In genomic region chr5:33723019-33723640, GRCm38 (mm10) we compare ENCODE assay signal across 8 mouse cellular contexts. TPM values are rescaled to one million over a fixed set of nuclear protein-coding genes. Genes with fewer than 3 reads are reported as not detected.
DNase-seq lines count a peak whose midpoint lies in the region; ATAC-seq and TF ChIP-seq lines count a peak whose summit lies in the region.

No protein-coding gene starts in this region.

- peaks cover 96% of the 10 kb centered on the region for H3K27me3 ChIP-seq in embryonic facial prominence, embryonic 10.5 days (replicated peaks; ENCODE audit: low read depth, poor library complexity, severe bottlenecking)
- peaks cover 17% of the 10 kb centered on the region; the same call in 1 of the 2 replicates for H3K27me3 ChIP-seq in lung, embryonic 14.5 days (ENCODE audit: insufficient read depth, low read length)
- peaks cover 5% of the 10 kb centered on the region; the same call in 1 of the 2 replicates for H3K27me3 ChIP-seq in stomach, embryonic 15.5 days (replicated peaks)

- peak overlapping the region; percentile 87 for H3K27ac ChIP-seq in embryonic facial prominence, embryonic 10.5 days (replicated peaks)
- no peak overlapping the region; the same call in 1 of the 2 replicates for H3K27ac ChIP-seq in lung, embryonic 14.5 days (ENCODE audit: low read depth)
- peak overlapping the region; percentile 17; the same call in 1 of the 2 replicates for H3K27ac ChIP-seq in stomach, embryonic 15.5 days

- ATAC-seq in lung, embryonic 14.5 days (ENCODE audit: insufficient read depth): no peak
- no peak for ATAC-seq in stomach, embryonic 15.5 days (ENCODE audit: insufficient read depth, low FRiP score, low read depth)

- peak; percentile 53; the same call in 1 of the 2 replicates for TF ChIP-seq CTCF in lung, embryonic 14.5 days (IDR thresholded peaks at IDR 0.05; ENCODE audit: low read depth)

- peak overlapping the region; percentile 96 for H3K4me2 ChIP-seq in lung, embryonic 14.5 days
- H3K4me2 ChIP-seq in stomach, embryonic 15.5 days: peak overlapping the region; percentile 96

- WGBS in embryonic facial prominence, embryonic 10.5 days: under 1% methylated on average over 61 of the region's 61 CpGs
- WGBS in lung, embryonic 14.5 days: under 1% methylated on average over 58 of the region's 61 CpGs
- WGBS in stomach, embryonic 15.5 days: 2% methylated on average over 61 of the region's 61 CpGs

- peak overlapping the region; percentile 77 for H3K4me3 ChIP-seq in embryonic facial prominence, embryonic 10.5 days
- peak overlapping the region; percentile 90 for H3K4me3 ChIP-seq in lung, embryonic 14.5 days (ENCODE audit: low read depth, low read length)
- H3K4me3 ChIP-seq in stomach, embryonic 15.5 days (replicated peaks): peak overlapping the region; percentile 78

- H3K9ac ChIP-seq in lung, embryonic 14.5 days: peak overlapping the region; percentile 81
- H3K9ac ChIP-seq in stomach, embryonic 15.5 days: peak overlapping the region; percentile 73; the same call in 1 of the 2 replicates

- peaks cover 50% of the 10 kb centered on the region for H3K4me1 ChIP-seq in embryonic facial prominence, embryonic 10.5 days
- H3K4me1 ChIP-seq in lung, embryonic 14.5 days (ENCODE audit: insufficient read depth): peaks cover 31% of the 10 kb centered on the region
- peaks cover 36% of the 10 kb centered on the region for H3K4me1 ChIP-seq in stomach, embryonic 15.5 days

- no peaks in the 10 kb centered on the region for H3K9me3 ChIP-seq in embryonic facial prominence, embryonic 10.5 days
- no peaks in the 10 kb centered on the region for H3K9me3 ChIP-seq in lung, embryonic 14.5 days (ENCODE audit: low read depth, low read length)
- no peaks in the 10 kb centered on the region for H3K9me3 ChIP-seq in stomach, embryonic 15.5 days

- H3K36me3 ChIP-seq in embryonic facial prominence, embryonic 10.5 days (replicated peaks): peaks cover 7% of the 10 kb centered on the region
- peaks cover 18% of the 10 kb centered on the region for H3K36me3 ChIP-seq in lung, embryonic 14.5 days (ENCODE audit: insufficient read depth)
- no peaks in the 10 kb centered on the region for H3K36me3 ChIP-seq in stomach, embryonic 15.5 days

- DNase-seq in kidney, adult 18-20 months: peak; percentile 57
- DNase-seq in kidney, adult 11 months: no peak
- DNase-seq in embryonic facial prominence, embryonic 10.5 days (ENCODE audit: low spot score): peak; percentile 66
- DNase-seq in induced T-regulatory cell, adult 2 months (ENCODE audit: low read depth): peak; percentile 23
- DNase-seq in lung, embryonic 14.5 days: peak; percentile 36
- DNase-seq in urinary bladder, adult 2 months (ENCODE audit: low spot score): no peak
- DNase-seq in frontal cortex, postnatal 36 days (ENCODE audit: low spot score in 2 of 2): no peak

RNA-seq across cellular contexts. Expression of gene Fgfr3, which starts 1.7 kb away (rescaled TPM):
- polyA plus RNA-seq in embryonic facial prominence, embryonic 10.5 days (2016; fragmentation: Nextera tagmentation; extraction: Ambion mirVana): 12.9 and 36.8 TPM in 2 replicates
- polyA plus RNA-seq in lung, embryonic 14.5 days (2014; fragmentation: Nextera tagmentation; extraction: Ambion mirVana): 51.0 and 52.5 TPM in 2 replicates
- 25.3 and 29.2 TPM in 2 replicates for polyA plus RNA-seq in stomach, embryonic 15.5 days (2015; fragmentation: Nextera tagmentation; extraction: Ambion mirVana)
- 62.9 and 69.6 TPM in 2 replicates for polyA plus RNA-seq in urinary bladder, adult 2 months (2012; rRNA removed)

RNA-seq across cellular contexts. Expression of gene Letm1, which starts 59.5 kb away (rescaled TPM):
- polyA plus RNA-seq in embryonic facial prominence, embryonic 10.5 days (2016; fragmentation: Nextera tagmentation; extraction: Ambion mirVana): 56.3 and 59.8 TPM in 2 replicates
- polyA plus RNA-seq in lung, embryonic 14.5 days (2014; fragmentation: Nextera tagmentation; extraction: Ambion mirVana): 50.2 and 53.7 TPM in 2 replicates
- 44.3 and 44.7 TPM in 2 replicates for polyA plus RNA-seq in stomach, embryonic 15.5 days (2015; fragmentation: Nextera tagmentation; extraction: Ambion mirVana)
- polyA plus RNA-seq in urinary bladder, adult 2 months (2012; rRNA removed): 29.1 and 30.2 TPM in 2 replicates

Comparison
In these comparisons a context has a peak if more than half of its experiments do, and no peak if none do; other contexts are left out.
1. DNase-seq: peak in kidney, adult 18-20 months (single experiment), embryonic facial prominence, embryonic 10.5 days (single experiment), induced T-regulatory cell, adult 2 months (single experiment) and lung, embryonic 14.5 days (single experiment); none in kidney, adult 11 months (single experiment), urinary bladder, adult 2 months (single experiment) and frontal cortex, postnatal 36 days (0 of 2).
2. Peak in every context shown above with its lines, with median percentiles within 50 percentile points of each other: H3K4me3 ChIP-seq.